Mouse (Mus musculus) heart, postnatal 0 days (tissue): ENCODE data around the gene Mia2.

Experiments used
- CTCF ChIP-seq: IDR thresholded peaks from 2 replicates; pipeline ENCODE4 v1.5.1; 2016; ENCODE audit warnings: antibody characterized with exemption, control low read depth, low read depth
- EP300 ChIP-seq: IDR thresholded peaks from 2 replicates; pipeline ENCODE4 v1.6.1; 2016; ENCODE audit warnings: antibody characterized with exemption, low read depth

GRCm38 (mm10) chr12:59137031-59137430 is 41.4 kb downstream of the Mia2 start:
- no peak for TF ChIP-seq CTCF
- TF ChIP-seq EP300 = no peak
